Mouse (Mus musculus) neural tube, embryonic 11.5 days (tissue): ENCODE results near the gene Eps8. TPM values are rescaled to one million over a fixed set of nuclear protein-coding genes. Genes with fewer than 3 reads are reported as not detected.
"Not testable (repeated sequence)": the region's sequence is repeated elsewhere in the genome, so short reads cannot be mapped to it uniquely, and the experiment has no call there.

Experiments
- ATAC-seq: fragments of 200-750 bp; cut with Nextera tagmentation; 2 replicates; pipeline ENCODE4 v1.8.0; 2017; ENCODE audit warnings: moderate number of reproducible peaks, mild to moderate bottlenecking, moderate TSS enrichment, moderate library complexity; ENCODE audit not compliant: insufficient read depth, low FRiP score, low TSS enrichment
- DNase-seq: peaks from one replicate; pipeline ENCODE4 v3.0.0-alpha.2; 2015; ENCODE audit warnings: low spot score
- H3K27ac ChIP-seq: fragments of 300-500 bp; sonication (generic); 2 replicates; pipeline ENCODE4 v1.5.1; 2014; ENCODE audit warnings: low read depth, mild to moderate bottlenecking, low read length
- H3K27me3 ChIP-seq: fragments of 300-500 bp; sonication (generic); 2 replicates; pipeline ENCODE4 v1.6.1; 2014; ENCODE audit warnings: mild to moderate bottlenecking, low read length, mixed read lengths; ENCODE audit not compliant: control insufficient read depth, insufficient read depth
- H3K36me3 ChIP-seq: fragments of 300-500 bp; sonication (generic); 2 replicates; pipeline ENCODE4 v1.6.1; 2014; ENCODE audit warnings: mild to moderate bottlenecking, low read length, moderate library complexity, mixed read lengths; ENCODE audit not compliant: control insufficient read depth, insufficient read depth
- H3K4me1 ChIP-seq: fragments of 300-500 bp; sonication (generic); 2 replicates; pipeline ENCODE4 v1.6.1; 2014; ENCODE audit warnings: low read length, mixed read lengths; ENCODE audit not compliant: control insufficient read depth, insufficient read depth
- H3K4me2 ChIP-seq: fragments of 300-500 bp; sonication (generic); 2 replicates; pipeline ENCODE4 v1.6.1; 2014; ENCODE audit warnings: low read depth, mild to moderate bottlenecking, moderate library complexity
- H3K4me3 ChIP-seq: fragments of 300-500 bp; sonication (generic); 2 replicates; pipeline ENCODE4 v1.5.1; 2014; ENCODE audit warnings: low read depth, low read length
- H3K9ac ChIP-seq: fragments of 300-500 bp; sonication (generic); 2 replicates; pipeline ENCODE4 v1.6.1; 2014; ENCODE audit warnings: mild to moderate bottlenecking, low read length
- H3K9me3 ChIP-seq: fragments of 300-500 bp; sonication (generic); 2 replicates; pipeline ENCODE4 v1.6.1; 2016; ENCODE audit warnings: low read length; ENCODE audit not compliant: control insufficient read depth
- WGBS: fragments of 180-500 bp; shearing (Covaris S2); extraction: QIAGEN DNeasy Blood & Tissue Kit; methylation state at CpG from one replicate; pipeline ENCODE4 v1.1.7; 2014; 5-methylcytosine and 5-hydroxymethylcytosine counted together
- polyA plus RNA-seq: library from polyadenylated mRNA; unstranded; fragments of >200 nt; fragmentation: Nextera tagmentation; extraction: Ambion mirVana; gene quantifications from 2 replicates; pipeline ENCODE4 v1.2.1, GENCODE M21; 2014

The Eps8 gene
- polyA plus RNA-seq, 1 experiment from 2014 or later, result 6.6 TPM

DNA sequence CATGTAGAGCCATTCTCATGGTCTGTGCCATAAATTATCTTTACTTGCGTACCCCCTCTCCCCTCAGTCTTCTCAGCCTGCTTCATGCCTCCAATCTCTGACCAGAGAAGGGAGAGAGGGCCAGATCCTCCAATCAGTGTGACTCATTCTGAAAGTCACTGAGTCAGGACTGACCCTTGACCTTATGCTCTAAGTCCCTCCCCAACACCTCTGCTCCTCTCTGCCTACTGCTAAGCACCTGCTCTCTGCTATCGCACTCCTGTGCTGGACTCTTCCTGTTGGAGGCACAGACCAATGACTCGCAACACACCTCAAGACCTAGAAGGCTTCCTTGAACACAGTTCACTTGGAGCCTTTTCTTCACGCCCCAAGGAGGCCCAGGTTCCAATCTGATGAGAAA lies 162.1 kb downstream of the Eps8 start:
- Histone ChIP-seq H3K4me1 (no peaks in the 10 kb centered on the region), H3K36me3 (no peaks in the 10 kb centered on the region; the same call in 1 of the 2 replicates), H3K9me3 (no peaks in the 10 kb centered on the region), H3K9ac (no peak overlapping the region), H3K27me3 (no peaks in the 10 kb centered on the region), H3K4me3 (no peak overlapping the region), H3K27ac (no peak overlapping the region), H3K4me2 (no peak overlapping the region)
- ATAC-seq (no peak), DNase-seq (no peak)
- 93% methylated on average over 4 of the region's 4 CpGs for WGBS

DNA sequence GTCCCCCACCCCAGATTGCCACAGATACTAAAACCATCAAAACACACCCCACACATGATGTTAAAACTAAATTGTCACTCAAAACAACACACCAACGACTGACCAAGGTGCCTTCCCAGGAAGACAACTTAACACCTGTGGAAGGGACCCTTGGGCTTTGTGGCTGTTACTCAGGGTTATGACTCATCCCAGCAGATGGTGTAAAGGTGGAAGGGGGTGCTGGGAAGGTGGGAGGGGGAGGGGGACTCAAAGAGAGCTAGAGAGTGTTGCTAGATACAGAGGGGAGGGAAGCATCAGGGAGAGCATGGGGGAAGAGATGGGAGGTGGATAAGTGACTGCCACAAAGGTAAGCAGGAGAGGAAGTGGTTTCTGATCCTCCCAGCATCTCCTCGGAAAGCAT lies 163.0 kb downstream of the Eps8 start:
- H3K27ac ChIP-seq, result no peak overlapping the region
- H3K4me3 ChIP-seq, result no peak overlapping the region
- ATAC-seq (no peak), DNase-seq (no peak)
- no peaks in the 10 kb centered on the region for H3K4me1 ChIP-seq
- WGBS, result 73% methylated on average over 2 of the region's 2 CpGs
- H3K27me3 ChIP-seq, result no peaks in the 10 kb centered on the region
- H3K36me3 ChIP-seq, result no peaks in the 10 kb centered on the region; the same call in 1 of the 2 replicates
- H3K4me2 ChIP-seq, result no peak overlapping the region
- no peaks in the 10 kb centered on the region for H3K9me3 ChIP-seq
- H3K9ac ChIP-seq, result no peak overlapping the region

DNA sequence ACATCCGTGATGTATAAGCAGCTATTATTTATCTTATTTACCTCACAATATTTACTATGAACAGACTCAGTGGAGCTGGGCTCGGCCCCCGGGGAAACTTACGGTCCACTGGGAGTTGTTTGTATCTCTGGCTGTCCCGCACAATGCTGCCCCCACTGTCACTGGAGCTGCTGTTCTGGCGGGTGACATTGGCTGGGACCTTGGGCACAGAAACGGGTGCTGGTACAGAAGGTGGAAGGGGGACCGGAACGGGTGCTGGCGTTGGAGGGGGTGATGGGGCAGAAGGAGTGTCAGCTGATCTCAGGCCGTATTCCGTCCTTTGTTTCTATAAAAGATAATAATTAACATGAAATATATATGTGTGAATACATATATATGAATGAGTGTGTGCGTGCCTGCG lies 164.6 kb downstream of the Eps8 start:
- no peaks in the 10 kb centered on the region for H3K27me3 ChIP-seq
- no peak for ATAC-seq
- H3K4me1 ChIP-seq, result no peaks in the 10 kb centered on the region
- no peak overlapping the region for H3K27ac ChIP-seq
- DNase-seq, result no peak
- no peaks in the 10 kb centered on the region for H3K9me3 ChIP-seq
- no peak overlapping the region for H3K4me3 ChIP-seq
- 96% methylated on average over 14 of the region's 14 CpGs for WGBS
- no peak overlapping the region for H3K4me2 ChIP-seq
- H3K36me3 ChIP-seq, result no peaks in the 10 kb centered on the region; the same call in 1 of the 2 replicates
- H3K9ac ChIP-seq, result no peak overlapping the region

DNA sequence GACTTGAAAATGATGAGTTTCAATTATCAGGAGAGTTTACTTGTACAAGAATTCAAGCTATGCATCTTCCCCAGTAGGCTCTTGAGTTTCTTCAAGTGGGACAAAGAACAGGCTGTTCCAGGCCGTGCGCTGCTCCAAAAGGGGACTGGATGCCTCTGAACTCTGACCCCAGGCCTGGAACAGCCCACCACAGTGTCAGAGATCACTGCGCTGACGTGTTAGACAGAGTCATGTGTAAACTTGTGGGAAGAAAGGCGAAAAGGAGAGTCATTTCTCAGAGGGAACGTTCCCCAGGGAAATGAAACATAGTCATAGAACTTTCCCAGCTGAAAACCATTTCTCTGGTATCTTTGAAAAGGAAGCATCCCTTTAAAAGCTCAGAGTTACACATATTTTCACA lies 167.2 kb downstream of the Eps8 start:
- Histone ChIP-seq H3K9ac (no peak overlapping the region), H3K9me3 (no peaks in the 10 kb centered on the region), H3K4me1 (no peaks in the 10 kb centered on the region), H3K36me3 (no peaks in the 10 kb centered on the region; the same call in 1 of the 2 replicates), H3K27ac (no peak overlapping the region), H3K27me3 (no peaks in the 10 kb centered on the region), H3K4me2 (no peak overlapping the region), H3K4me3 (no peak overlapping the region)
- ATAC-seq, result no peak
- 54% methylated on average over 6 of the region's 6 CpGs for WGBS
- no peak for DNase-seq

DNA sequence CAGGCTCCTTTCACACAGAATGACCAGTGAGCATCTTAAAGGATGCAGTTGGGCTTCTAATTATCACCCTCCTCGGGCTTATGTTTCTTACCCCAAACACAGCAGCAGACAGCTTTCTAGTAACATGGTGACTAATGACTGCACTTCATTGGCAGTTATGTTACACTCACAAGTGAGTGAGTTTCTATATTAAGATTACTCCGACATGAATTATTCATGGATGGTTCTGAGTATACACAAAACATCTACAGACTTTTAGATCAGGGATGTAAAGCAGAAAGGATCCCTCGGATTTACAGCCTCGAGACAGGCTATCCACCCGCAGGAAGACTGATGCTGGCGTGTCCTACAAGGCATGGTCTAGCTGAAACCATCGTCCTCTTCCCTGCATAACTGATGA lies 171.8 kb downstream of the Eps8 start:
- WGBS, result 90% methylated on average over 7 of the region's 7 CpGs
- no peaks in the 10 kb centered on the region for H3K9me3 ChIP-seq
- H3K4me3 ChIP-seq, result no peak overlapping the region
- no peaks in the 10 kb centered on the region for H3K4me1 ChIP-seq
- no peak for ATAC-seq
- H3K27me3 ChIP-seq, result no peaks in the 10 kb centered on the region
- no peaks in the 10 kb centered on the region for H3K36me3 ChIP-seq
- no peak for DNase-seq
- no peak overlapping the region for H3K27ac ChIP-seq
- no peak overlapping the region for H3K9ac ChIP-seq
- H3K4me2 ChIP-seq, result no peak overlapping the region

DNA sequence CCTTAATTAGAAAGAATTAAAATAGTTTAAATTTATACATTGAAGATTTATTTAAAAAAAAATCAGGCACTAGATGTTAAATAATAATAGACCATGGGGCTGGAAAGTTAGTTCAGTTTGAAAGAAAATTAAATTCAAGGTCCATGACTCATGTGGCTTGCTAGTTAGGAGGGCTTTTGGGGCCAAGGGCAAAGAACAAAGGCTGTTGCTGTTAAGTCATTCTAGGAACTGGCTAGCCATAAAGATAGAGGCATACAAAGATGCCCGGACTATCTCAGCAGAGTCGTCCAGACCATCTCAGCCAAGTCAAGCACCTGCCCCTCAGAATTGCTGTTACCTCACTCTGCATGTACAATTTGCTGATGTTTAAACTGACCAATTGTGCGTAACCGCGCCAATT lies 179.0 kb downstream of the Eps8 start:
- not testable (repeated sequence) for H3K27ac ChIP-seq, ATAC-seq, DNase-seq, H3K9me3 ChIP-seq, H3K4me3 ChIP-seq, H3K27me3 ChIP-seq, H3K36me3 ChIP-seq, H3K4me2 ChIP-seq, H3K4me1 ChIP-seq, H3K9ac ChIP-seq
- 90% methylated on average over 5 of the region's 5 CpGs for WGBS

DNA sequence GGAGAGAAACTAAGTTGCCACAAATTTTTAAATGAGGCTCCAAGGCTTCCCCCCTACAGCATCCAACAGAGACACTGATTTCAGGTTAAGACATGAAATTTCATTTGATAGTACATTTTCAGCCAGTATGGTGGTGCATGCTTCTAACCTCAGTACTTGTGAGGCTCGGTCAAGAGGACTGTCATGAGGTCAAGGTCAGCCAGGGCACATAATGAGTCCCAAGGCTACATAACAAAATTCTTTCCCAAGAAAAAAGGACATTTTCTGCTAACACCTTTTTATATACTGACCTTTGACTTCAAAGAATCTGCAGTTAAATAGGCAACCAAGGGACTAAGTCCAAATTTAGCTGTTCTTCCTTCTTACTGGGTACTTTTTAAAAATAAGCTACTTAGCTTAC lies 181.2 kb downstream of the Eps8 start:
- WGBS, result 79% methylated on average over 1 of the region's 1 CpGs
- Histone ChIP-seq H3K4me1 (no peaks in the 10 kb centered on the region), H3K9ac (no peak overlapping the region), H3K27ac (no peak overlapping the region), H3K4me3 (no peak overlapping the region), H3K27me3 (no peaks in the 10 kb centered on the region), H3K4me2 (no peak overlapping the region), H3K36me3 (no peaks in the 10 kb centered on the region), H3K9me3 (no peaks in the 10 kb centered on the region)
- DNase-seq (no peak), ATAC-seq (no peak)

DNA sequence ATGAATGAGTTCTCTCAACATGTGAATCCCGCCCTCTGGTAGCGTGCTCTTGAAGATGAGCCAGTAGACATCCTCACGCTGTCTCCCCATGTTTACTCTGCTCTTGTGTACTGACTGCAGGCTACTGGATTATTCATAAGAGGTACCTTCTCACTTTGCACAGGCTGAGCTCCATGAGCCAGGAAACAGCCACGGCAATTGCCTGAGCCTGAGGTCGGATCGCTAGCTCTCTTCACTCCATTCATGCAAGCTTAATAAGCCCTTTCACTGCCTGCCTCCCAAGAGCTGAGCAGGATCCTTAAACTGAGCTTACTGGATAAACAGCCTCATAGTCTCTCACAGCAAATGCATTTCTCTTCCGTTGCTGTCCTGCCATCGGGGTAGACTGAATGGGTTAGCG lies 182.5 kb downstream of the Eps8 start:
- no peaks in the 10 kb centered on the region for H3K36me3 ChIP-seq
- H3K9me3 ChIP-seq, result no peaks in the 10 kb centered on the region
- H3K9ac ChIP-seq, result no peak overlapping the region
- 75% methylated on average over 9 of the region's 9 CpGs for WGBS
- ATAC-seq (peak; percentile 24; the same call in 1 of the 2 replicates), DNase-seq (no peak)
- H3K27me3 ChIP-seq, result no peaks in the 10 kb centered on the region
- H3K4me2 ChIP-seq, result no peak overlapping the region
- no peak overlapping the region for H3K4me3 ChIP-seq
- H3K27ac ChIP-seq, result no peak overlapping the region
- H3K4me1 ChIP-seq, result no peaks in the 10 kb centered on the region

DNA sequence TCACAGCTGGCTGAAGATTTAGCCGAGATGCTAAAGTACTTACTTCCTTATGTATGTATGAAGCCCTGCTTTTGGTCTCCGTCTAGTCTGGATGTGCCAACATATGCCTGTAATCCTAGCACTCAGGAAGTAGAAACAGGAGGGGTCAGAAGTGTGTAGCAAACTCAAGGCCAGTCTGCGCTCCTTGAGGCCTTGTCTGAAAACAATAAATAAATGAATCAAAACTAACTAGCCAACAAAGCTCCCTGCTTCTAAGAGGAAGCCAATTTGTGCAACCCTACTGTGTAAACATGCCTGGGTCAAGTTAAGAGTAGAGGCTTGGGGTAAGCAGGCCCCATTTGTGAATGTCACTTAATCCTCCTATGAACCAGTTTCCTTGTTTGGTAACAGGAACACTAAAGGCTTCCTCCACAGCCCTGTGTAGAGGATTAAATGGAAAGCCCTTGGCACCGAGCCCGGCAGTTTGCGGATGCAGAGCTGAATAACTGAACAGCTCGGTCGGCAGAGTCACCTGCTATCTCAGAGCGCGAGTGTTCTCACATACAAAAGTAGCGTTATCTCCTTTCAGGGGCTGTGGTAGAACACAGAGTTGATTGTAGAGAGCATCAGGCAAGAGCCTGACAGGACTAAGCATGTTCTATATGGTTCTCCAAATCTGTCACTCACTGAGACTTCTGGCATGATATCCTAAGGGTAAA lies 183.6 kb downstream of the Eps8 start:
- Histone ChIP-seq H3K9me3 (no peaks in the 10 kb centered on the region), H3K27me3 (no peaks in the 10 kb centered on the region), H3K36me3 (no peaks in the 10 kb centered on the region), H3K27ac (no peak overlapping the region), H3K4me3 (no peak overlapping the region), H3K4me2 (no peak overlapping the region), H3K9ac (no peak overlapping the region), H3K4me1 (no peaks in the 10 kb centered on the region)
- ATAC-seq, result no peak
- no peak for DNase-seq
- WGBS, result 85% methylated on average over 11 of the region's 11 CpGs
